Mouse (Mus musculus) G1E (cell line): Measurements from ENCODE around the gene Syn3. TPM values are rescaled to one million over a fixed set of nuclear protein-coding genes. Genes with fewer than 3 reads are reported as not detected.

Experiments used
- ATAC-seq: 2 replicates; pipeline ENCODE4 v1.8.0; 2016; ENCODE audit warnings: mild to moderate bottlenecking; ENCODE audit not compliant: insufficient number of reproducible peaks, poor library complexity, low FRiP score, severe bottlenecking; ENCODE audit errors: extremely low read depth
- DNase-seq: peaks from one replicate; pipeline ENCODE4 v3.0.0; 2012; ENCODE audit warnings: low spot score
- H3K27me3 ChIP-seq: 2 replicates; pipeline ENCODE4 v1.6.1; 2012; ENCODE audit warnings: mild to moderate bottlenecking, low read length, inconsistent platforms; ENCODE audit not compliant: insufficient read depth
- H3K36me3 ChIP-seq: replicated peaks from 2 replicates; pipeline ENCODE3; 2012; ENCODE audit warnings: mild to moderate bottlenecking, inconsistent platforms
- H3K4me1 ChIP-seq: 2 replicates; pipeline ENCODE4 v1.6.1; 2012; ENCODE audit warnings: low read depth, low read length, inconsistent platforms, mixed read lengths; ENCODE audit not compliant: insufficient read depth
- H3K4me3 ChIP-seq: 2 replicates; pipeline ENCODE4 v1.5.1; 2012; ENCODE audit warnings: low read depth, mild to moderate bottlenecking, inconsistent platforms, low read length, moderate library complexity, mixed read lengths
- H3K9me3 ChIP-seq: replicated peaks from 2 replicates; pipeline ENCODE4 v1.6.1; 2012; ENCODE audit warnings: inconsistent platforms
- CTCF ChIP-seq: IDR thresholded peaks from 2 replicates; pipeline ENCODE4 v1.5.1; 2012; ENCODE audit warnings: low read depth, low read length, inconsistent platforms, mixed read lengths
- GATA1 ChIP-seq: IDR thresholded peaks from 2 replicates; pipeline ENCODE4 v1.6.1; 2012; ENCODE audit warnings: borderline replicate concordance, low read length, inconsistent platforms, mixed read lengths
- GATA2 ChIP-seq: IDR thresholded peaks from 2 replicates; pipeline ENCODE4 v1.6.1; 2012; ENCODE audit warnings: low read depth, low read length, inconsistent platforms, borderline replicate concordance
- POLR2AphosphoS5 ChIP-seq: IDR thresholded peaks from 2 replicates; pipeline ENCODE4 v1.6.1; 2012; ENCODE audit warnings: low read depth, low read length, inconsistent platforms; ENCODE audit not compliant: insufficient replicate concordance
- TAL1 ChIP-seq: conservative IDR thresholded peaks from 2 replicates; pipeline ENCODE4 v1.6.1; 2012; ENCODE audit warnings: low read depth, low read length, inconsistent platforms, mixed read lengths
- polyA plus RNA-seq: library from polyadenylated mRNA; stranded (reverse); fragments of >175 nt; gene quantifications from 2 replicates; pipeline ENCODE4 v1.2.3, GENCODE M21; 2012
- total RNA-seq, 2 experiments: library from RNA; stranded (forward) in 1 of 2; stranded (reverse) in 1 of 2; fragments of 200-1000 nt in 1 of 2; fragments of >200 nt in 1 of 2; fragmentation: Nextera tagmentation in 1 of 2; gene quantifications; 2 replicates each; pipeline ENCODE4 v1.2.3; 2014 to 2017

The Syn3 gene
- total and polyA plus RNA-seq, 3 experiments = 0.44 TPM; not detected in 2

GRCm38 (mm10) chr10:86371561-86371960, 127.1 kb downstream of the Syn3 start:
- TF ChIP-seq TAL1 (no peak), CTCF (no peak), GATA2 (no peak), GATA1 (no peak), POLR2AphosphoS5 (no peak)
- no peaks in the 10 kb centered on the region; the same call in 1 of the 2 replicates for H3K4me1 ChIP-seq
- H3K27me3 ChIP-seq = peaks cover 11% of the 10 kb centered on the region
- H3K4me3 ChIP-seq = no peak overlapping the region
- H3K36me3 ChIP-seq = no peaks in the 10 kb centered on the region
- no peak for ATAC-seq
- H3K9me3 ChIP-seq = peaks cover 3% of the 10 kb centered on the region
- no peak for DNase-seq

- no peak overlapping the region for H3K4me3 ChIP-seq
- DNase-seq (no peak), ATAC-seq (no peak)
- peaks cover 16% of the 10 kb centered on the region for H3K4me1 ChIP-seq
- no peak for TF ChIP-seq GATA1
- no peak for TF ChIP-seq TAL1
- TF ChIP-seq GATA2 = no peak
- no peak for TF ChIP-seq POLR2AphosphoS5
- TF ChIP-seq CTCF = no peak
- peaks cover 11% of the 10 kb centered on the region for H3K27me3 ChIP-seq
- peaks cover 9% of the 10 kb centered on the region for H3K9me3 ChIP-seq
- H3K36me3 ChIP-seq = no peaks in the 10 kb centered on the region
These were observed 129.3 kb downstream of the Syn3 start for GRCm38 (mm10) chr10:86369346-86369745.

GRCm38 (mm10) chr10:86368811-86369210, 129.9 kb downstream of the Syn3 start:
- Histone ChIP-seq H3K4me1 (peaks cover 17% of the 10 kb centered on the region), H3K4me3 (no peak overlapping the region), H3K27me3 (peaks cover 11% of the 10 kb centered on the region), H3K9me3 (peaks cover 9% of the 10 kb centered on the region), H3K36me3 (no peaks in the 10 kb centered on the region)
- ATAC-seq (no peak), DNase-seq (no peak)
- TF ChIP-seq CTCF (no peak), GATA2 (no peak), GATA1 (no peak), POLR2AphosphoS5 (no peak), TAL1 (no peak)

- no peak for ATAC-seq
- TF ChIP-seq CTCF = no peak
- H3K36me3 ChIP-seq = no peaks in the 10 kb centered on the region
- H3K9me3 ChIP-seq = peaks cover 9% of the 10 kb centered on the region
- peaks cover 17% of the 10 kb centered on the region for H3K4me1 ChIP-seq
- peaks cover 7% of the 10 kb centered on the region for H3K27me3 ChIP-seq
- no peak for DNase-seq
- no peak overlapping the region for H3K4me3 ChIP-seq
These were observed 131.3 kb downstream of the Syn3 start for GRCm38 (mm10) chr10:86367346-86367745.

- TF ChIP-seq TAL1 (no peak), POLR2AphosphoS5 (no peak), GATA2 (no peak), GATA1 (no peak), CTCF (no peak)
- ATAC-seq = peak; percentile 25
These were observed 133.0 kb downstream of the Syn3 start for GRCm38 (mm10) chr10:86365632-86366092.

GRCm38 (mm10) chr10:86363669-86364309, 134.9 kb downstream of the Syn3 start:
- peaks cover 8% of the 10 kb centered on the region for H3K9me3 ChIP-seq
- no peak for TF ChIP-seq POLR2AphosphoS5
- TF ChIP-seq GATA2 = no peak
- TF ChIP-seq GATA1 = no peak
- TF ChIP-seq TAL1 = no peak
- no peak for TF ChIP-seq CTCF
- no peak for ATAC-seq
- no peaks in the 10 kb centered on the region for H3K36me3 ChIP-seq
- no peak overlapping the region for H3K4me3 ChIP-seq
- H3K4me1 ChIP-seq = peaks cover 17% of the 10 kb centered on the region
- DNase-seq = no peak
- H3K27me3 ChIP-seq = peaks cover 3% of the 10 kb centered on the region; the same call in 1 of the 2 replicates

More at GRCm38 (mm10) chr10:86365632-86366092, 133.0 kb downstream of the Syn3 start:
- H3K4me1 ChIP-seq = peaks cover 17% of the 10 kb centered on the region
- no peak overlapping the region; the same call in 1 of the 2 replicates for H3K4me3 ChIP-seq
- H3K27me3 ChIP-seq = peaks cover 7% of the 10 kb centered on the region
- DNase-seq = no peak
- H3K36me3 ChIP-seq = no peaks in the 10 kb centered on the region
- peaks cover 9% of the 10 kb centered on the region for H3K9me3 ChIP-seq
